Mouse (Mus musculus): ENCODE data around the gene Tjp3. TPM values are rescaled to one million over a fixed set of nuclear protein-coding genes. Genes with fewer than 3 reads are reported as not detected.

The Tjp3 gene
- total RNA-seq, 1 experiment = 5.2 TPM

- Histone ChIP-seq H3K27ac (ENCODE audit: insufficient read depth, low read depth, low read length, poor library complexity, severe bottlenecking) (no peak overlapping the region), H3K4me3 (ENCODE audit: insufficient read depth in 1 of 2, low read depth in 1 of 2, low read length in 2 of 2, poor library complexity in 1 of 2, severe bottlenecking in 1 of 2) (no peak overlapping the region), H3K9ac (ENCODE audit: insufficient read depth, low read depth, low read length, poor library complexity, severe bottlenecking) (no peak overlapping the region), H3K36me3 (ENCODE audit: control insufficient read depth, insufficient read depth, low read length, poor library complexity, severe bottlenecking) (peaks cover 5% of the 10 kb centered on the region; the same call in 1 of the 2 replicates), H3K4me1 (ENCODE audit: control insufficient read depth in 2 of 2, insufficient read depth in 2 of 2, low read length in 2 of 2, poor library complexity in 1 of 2) (peaks cover 0 to 21% of the 10 kb centered on the region in 2 experiments; a peak in 2 of 4 replicates), H3K9me3 (ENCODE audit: control insufficient read depth, insufficient read depth, low read depth, low read length) (no peaks in the 10 kb centered on the region)
- DNase-seq (ENCODE audit: low read depth, low spot score) = no peak
- in situ Hi-C loops (cut with MboI; ENCODE audit: low sequenced_read_pairs in 2 of 2, unreplicated experiment in 2 of 2) = no loop called here
- TF ChIP-seq ZNF384 (IDR thresholded peaks at IDR 0.05; ENCODE audit: low read depth, low read length) = no peak
- TF ChIP-seq CHD2 (IDR thresholded peaks at IDR 0.05; ENCODE audit: low read depth, low read length) = no peak
- no peak for TF ChIP-seq ZC3H11A (IDR thresholded peaks at IDR 0.05; ENCODE audit: borderline replicate concordance, low read depth, low read length)
- TF ChIP-seq HCFC1 (IDR thresholded peaks at IDR 0.05; ENCODE audit: borderline replicate concordance, insufficient read depth, low read length) = no peak
- TF ChIP-seq MAFK (IDR thresholded peaks at IDR 0.05; ENCODE audit: insufficient read depth, low read depth, low read length) = no peak
Observed at GRCm38 (mm10) chr10:81297246-81297645, 5.9 kb upstream of the Tjp3 start.

GRCm38 (mm10) chr10:81295185-81295584 lies 3.8 kb upstream of the Tjp3 start:
- Histone ChIP-seq H3K27ac (ENCODE audit: insufficient read depth, low read depth, low read length, poor library complexity, severe bottlenecking) (no peak overlapping the region), H3K4me1 (ENCODE audit: control insufficient read depth in 2 of 2, insufficient read depth in 2 of 2, low read length in 2 of 2, poor library complexity in 1 of 2) (peaks cover 4 to 25% of the 10 kb centered on the region in 2 experiments; a peak in 3 of 4 replicates), H3K36me3 (ENCODE audit: control insufficient read depth, insufficient read depth, low read length, poor library complexity, severe bottlenecking) (peaks cover 5% of the 10 kb centered on the region; the same call in 1 of the 2 replicates), H3K9ac (ENCODE audit: insufficient read depth, low read depth, low read length, poor library complexity, severe bottlenecking) (no peak overlapping the region), H3K4me3 (ENCODE audit: insufficient read depth in 1 of 2, low read depth in 1 of 2, low read length in 2 of 2, poor library complexity in 1 of 2, severe bottlenecking in 1 of 2) (no peak overlapping the region), H3K9me3 (ENCODE audit: control insufficient read depth, insufficient read depth, low read depth, low read length) (no peaks in the 10 kb centered on the region)
- DNase-seq (ENCODE audit: low read depth, low spot score) = no peak
- in situ Hi-C loops (cut with MboI; ENCODE audit: low sequenced_read_pairs in 2 of 2, unreplicated experiment in 2 of 2) = no loop called here
- no peak for TF ChIP-seq CHD2 (IDR thresholded peaks at IDR 0.05; ENCODE audit: low read depth, low read length)

DNA sequence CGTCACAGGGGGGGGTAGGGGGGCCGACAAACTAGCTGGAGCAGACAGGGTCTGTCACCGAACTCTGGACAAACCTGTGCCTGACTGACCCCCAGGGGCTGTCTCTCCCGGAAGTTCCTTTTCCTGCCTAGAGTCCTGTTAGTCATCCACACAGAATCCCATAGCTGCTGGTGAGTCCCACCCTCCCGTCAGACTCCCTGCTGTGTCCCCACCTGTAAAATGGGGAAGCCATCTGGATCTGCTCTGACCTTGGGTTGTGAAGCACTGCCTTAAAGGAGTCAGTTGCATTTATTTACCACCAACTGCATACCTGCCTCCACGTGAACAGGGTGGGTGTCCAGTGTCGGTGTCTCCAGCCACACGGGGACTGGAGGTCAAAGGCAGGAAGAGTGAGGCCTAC lies 3.1 kb upstream of the Tjp3 start:
- H3K4me3 ChIP-seq (ENCODE audit: insufficient read depth in 1 of 2, low read depth in 1 of 2, low read length in 2 of 2, poor library complexity in 1 of 2, severe bottlenecking in 1 of 2) = no peak overlapping the region; a peak in 1 of 4 replicates
- H3K9me3 ChIP-seq (ENCODE audit: control insufficient read depth, insufficient read depth, low read depth, low read length) = no peaks in the 10 kb centered on the region
- H3K27ac ChIP-seq (ENCODE audit: insufficient read depth, low read depth, low read length, poor library complexity, severe bottlenecking) = no peak overlapping the region
- H3K36me3 ChIP-seq (ENCODE audit: control insufficient read depth, insufficient read depth, low read length, poor library complexity, severe bottlenecking) = peaks cover 5% of the 10 kb centered on the region; the same call in 1 of the 2 replicates
- no peak overlapping the region for H3K9ac ChIP-seq (ENCODE audit: insufficient read depth, low read depth, low read length, poor library complexity, severe bottlenecking)
- H3K4me1 ChIP-seq (ENCODE audit: control insufficient read depth in 2 of 2, insufficient read depth in 2 of 2, low read length in 2 of 2, poor library complexity in 1 of 2) = peaks cover 4 to 25% of the 10 kb centered on the region in 2 experiments; a peak in 3 of 4 replicates
- in situ Hi-C loops (cut with MboI; ENCODE audit: low sequenced_read_pairs in 2 of 2, unreplicated experiment in 2 of 2) = no loop called here
- DNase-seq (ENCODE audit: low read depth, low spot score) = no peak
- TF ChIP-seq MAFK (IDR thresholded peaks at IDR 0.05; ENCODE audit: insufficient read depth, low read depth, low read length) = no peak
- TF ChIP-seq HCFC1 (IDR thresholded peaks at IDR 0.05; ENCODE audit: borderline replicate concordance, insufficient read depth, low read length) = no peak
- TF ChIP-seq ZC3H11A (IDR thresholded peaks at IDR 0.05; ENCODE audit: borderline replicate concordance, low read depth, low read length) = no peak
- TF ChIP-seq ZNF384 (IDR thresholded peaks at IDR 0.05; ENCODE audit: low read depth, low read length) = no peak
- no peak for TF ChIP-seq CHD2 (IDR thresholded peaks at IDR 0.05; ENCODE audit: low read depth, low read length)

DNA sequence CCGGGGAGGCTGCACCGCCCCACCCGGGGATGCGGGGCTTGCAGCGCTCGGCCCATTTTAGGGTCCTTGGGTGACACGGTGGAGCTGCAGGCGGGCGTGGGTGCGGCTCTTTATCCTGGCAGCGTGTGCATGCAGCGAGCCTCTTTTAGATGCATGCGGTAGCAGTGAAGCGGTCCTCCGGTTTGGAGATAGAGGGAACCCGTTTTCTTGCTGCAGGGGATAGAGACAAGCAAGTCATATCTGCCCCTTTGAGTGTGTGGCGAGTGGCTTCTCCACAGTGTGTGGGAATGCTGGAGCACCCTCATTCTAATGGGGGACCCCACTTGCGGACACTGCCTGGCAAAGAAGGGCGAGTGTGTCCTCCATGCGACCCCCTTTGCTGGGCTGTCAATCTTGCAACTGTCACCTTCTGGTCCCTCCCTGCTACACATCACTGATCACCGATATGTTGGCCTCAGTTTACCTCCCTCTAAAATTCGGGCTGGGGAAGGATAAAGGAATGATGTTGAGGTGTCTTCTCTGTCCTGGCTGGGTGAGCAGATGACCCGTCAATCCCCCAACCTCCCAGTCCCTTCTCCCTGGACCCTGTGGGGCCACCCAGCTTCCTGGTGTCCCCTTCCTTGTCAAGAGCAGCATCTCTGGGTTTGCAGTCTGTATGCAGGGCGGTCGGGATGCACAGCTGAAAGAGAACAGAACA lies 2.1 kb upstream of the Tjp3 start:
- no peak for TF ChIP-seq ZC3H11A (IDR thresholded peaks at IDR 0.05; ENCODE audit: borderline replicate concordance, low read depth, low read length)
- H3K4me3 ChIP-seq (ENCODE audit: insufficient read depth in 1 of 2, low read depth in 1 of 2, low read length in 2 of 2, poor library complexity in 1 of 2, severe bottlenecking in 1 of 2) = peak overlapping the region; percentile 83 to 97
- no peak for DNase-seq (ENCODE audit: low read depth, low spot score)
- H3K27ac ChIP-seq (ENCODE audit: insufficient read depth, low read depth, low read length, poor library complexity, severe bottlenecking) = no peak overlapping the region
- H3K36me3 ChIP-seq (ENCODE audit: control insufficient read depth, insufficient read depth, low read length, poor library complexity, severe bottlenecking) = peaks cover 5% of the 10 kb centered on the region; the same call in 1 of the 2 replicates
- no peaks in the 10 kb centered on the region for H3K9me3 ChIP-seq (ENCODE audit: control insufficient read depth, insufficient read depth, low read depth, low read length)
- peak overlapping the region; percentile 97 for H3K9ac ChIP-seq (ENCODE audit: insufficient read depth, low read depth, low read length, poor library complexity, severe bottlenecking)
- peaks cover 4 to 27% of the 10 kb centered on the region in 2 experiments for H3K4me1 ChIP-seq (ENCODE audit: control insufficient read depth in 2 of 2, insufficient read depth in 2 of 2, low read length in 2 of 2, poor library complexity in 1 of 2)
- in situ Hi-C loops (cut with MboI; ENCODE audit: low sequenced_read_pairs in 2 of 2, unreplicated experiment in 2 of 2) = no loop called here
